Mouse (Mus musculus): Measurements from ENCODE around the gene Fthl17a. TPM values are rescaled to one million over a fixed set of nuclear protein-coding genes. Genes with fewer than 3 reads are reported as not detected.

Gene Fthl17a
- polyA plus RNA-seq (2015; fragmentation: Nextera tagmentation; extraction: Ambion mirVana) = not detected in 2 replicates

GRCm38 (mm10) chrX:85249379-85249778 lies at the start of gene Fthl17a:
Fthl17a (plus strand) TSS chrX:85249679.
- no peaks in the 10 kb centered on the region for H3K27me3 ChIP-seq
- no peak for ATAC-seq (ENCODE audit: low read depth)
- WGBS = 84% methylated on average over 2 of the region's 2 CpGs
- H3K9ac ChIP-seq = no peak within 1 kb of the TSS
- no peak within 1 kb of the TSS for H3K27ac ChIP-seq (replicated peaks)
- H3K4me3 ChIP-seq = no peak within 1 kb of the TSS
- H3K4me2 ChIP-seq = no peak within 1 kb of the TSS
- H3K4me1 ChIP-seq (replicated peaks) = no peaks in the 10 kb centered on the region
- no peaks in the 10 kb centered on the region for H3K36me3 ChIP-seq
- no peaks in the 10 kb centered on the region for H3K9me3 ChIP-seq

- 86% methylated on average over 2 of the region's 2 CpGs for WGBS
- no peaks in the 10 kb centered on the region for H3K4me1 ChIP-seq (replicated peaks)
- ATAC-seq (ENCODE audit: low read depth) = no peak
- no peaks in the 10 kb centered on the region for H3K27me3 ChIP-seq
- H3K9ac ChIP-seq = no peak overlapping the region
- H3K27ac ChIP-seq (replicated peaks) = no peak overlapping the region
- no peak overlapping the region for H3K4me2 ChIP-seq
- H3K4me3 ChIP-seq = no peak overlapping the region
- no peaks in the 10 kb centered on the region for H3K36me3 ChIP-seq
- H3K9me3 ChIP-seq = no peaks in the 10 kb centered on the region
Measured at GRCm38 (mm10) chrX:85207001-85207400, 42.5 kb upstream of the Fthl17a start.

- Histone ChIP-seq H3K27me3 (no peaks in the 10 kb centered on the region), H3K36me3 (no peaks in the 10 kb centered on the region)
Measured at GRCm38 (mm10) chrX:85226883-85227282, 22.6 kb upstream of the Fthl17a start.

GRCm38 (mm10) chrX:85271821-85272220 lies 22.3 kb downstream of the Fthl17a start:
- ATAC-seq (ENCODE audit: low read depth) = no peak
- Histone ChIP-seq H3K4me2 (no peak overlapping the region), H3K9me3 (no peaks in the 10 kb centered on the region), H3K27ac (replicated peaks) (no peak overlapping the region), H3K9ac (no peak overlapping the region), H3K4me1 (replicated peaks) (no peaks in the 10 kb centered on the region), H3K36me3 (no peaks in the 10 kb centered on the region), H3K4me3 (no peak overlapping the region), H3K27me3 (no peaks in the 10 kb centered on the region)
- 70% methylated on average over 8 of the region's 8 CpGs for WGBS

More at GRCm38 (mm10) chrX:85226883-85227282, 22.6 kb upstream of the Fthl17a start:
- H3K27ac ChIP-seq (replicated peaks) = no peak overlapping the region
- H3K4me2 ChIP-seq = no peak overlapping the region
- no peak overlapping the region for H3K4me3 ChIP-seq
- H3K9ac ChIP-seq = no peak overlapping the region
- H3K4me1 ChIP-seq (replicated peaks) = no peaks in the 10 kb centered on the region
- ATAC-seq (ENCODE audit: low read depth) = no peak
- no peaks in the 10 kb centered on the region for H3K9me3 ChIP-seq

GRCm38 (mm10) chrX:85272296-85272695 lies 22.8 kb downstream of the Fthl17a start:
- H3K4me1 ChIP-seq (replicated peaks) = no peaks in the 10 kb centered on the region
- no peaks in the 10 kb centered on the region for H3K27me3 ChIP-seq
- no peak overlapping the region for H3K4me3 ChIP-seq
- no peak for ATAC-seq (ENCODE audit: low read depth)
- H3K9ac ChIP-seq = no peak overlapping the region
- H3K9me3 ChIP-seq = no peaks in the 10 kb centered on the region
- H3K36me3 ChIP-seq = no peaks in the 10 kb centered on the region
- H3K4me2 ChIP-seq = no peak overlapping the region
- no peak overlapping the region for H3K27ac ChIP-seq (replicated peaks)
- WGBS = 63% methylated on average over 6 of the region's 6 CpGs

GRCm38 (mm10) chrX:85289846-85290245 lies 40.4 kb downstream of the Fthl17a start:
- Histone ChIP-seq H3K9ac (no peak overlapping the region), H3K9me3 (no peaks in the 10 kb centered on the region), H3K27ac (replicated peaks) (no peak overlapping the region), H3K27me3 (no peaks in the 10 kb centered on the region), H3K4me2 (no peak overlapping the region), H3K36me3 (no peaks in the 10 kb centered on the region), H3K4me1 (replicated peaks) (no peaks in the 10 kb centered on the region), H3K4me3 (no peak overlapping the region)
- ATAC-seq (ENCODE audit: low read depth) = no peak
- WGBS = 80% methylated on average over 1 of the region's 1 CpGs

GRCm38 (mm10) chrX:85292781-85293180 lies 43.3 kb downstream of the Fthl17a start:
- WGBS = 84% methylated on average over 5 of the region's 5 CpGs
- no peaks in the 10 kb centered on the region for H3K36me3 ChIP-seq
- H3K4me2 ChIP-seq = no peak overlapping the region
- H3K27me3 ChIP-seq = no peaks in the 10 kb centered on the region
- no peak overlapping the region for H3K4me3 ChIP-seq
- H3K9me3 ChIP-seq = no peaks in the 10 kb centered on the region
- no peak overlapping the region for H3K27ac ChIP-seq (replicated peaks)
- no peak overlapping the region for H3K9ac ChIP-seq
- no peaks in the 10 kb centered on the region for H3K4me1 ChIP-seq (replicated peaks)
- no peak for ATAC-seq (ENCODE audit: low read depth)

GRCm38 (mm10) chrX:85294001-85294400 lies 44.5 kb downstream of the Fthl17a start:
- H3K9me3 ChIP-seq = no peaks in the 10 kb centered on the region
- H3K4me3 ChIP-seq = no peak overlapping the region
- H3K4me2 ChIP-seq = no peak overlapping the region
- H3K27ac ChIP-seq (replicated peaks) = no peak overlapping the region
- H3K4me1 ChIP-seq (replicated peaks) = no peaks in the 10 kb centered on the region
- no peaks in the 10 kb centered on the region for H3K36me3 ChIP-seq
- H3K9ac ChIP-seq = no peak overlapping the region
- H3K27me3 ChIP-seq = no peaks in the 10 kb centered on the region
- no peak for ATAC-seq (ENCODE audit: low read depth)
- WGBS = 51% methylated on average over 3 of the region's 3 CpGs

GRCm38 (mm10) chrX:85304674-85305073 lies 55.2 kb downstream of the Fthl17a start:
- Histone ChIP-seq H3K27me3 (no peaks in the 10 kb centered on the region), H3K9me3 (no peaks in the 10 kb centered on the region), H3K36me3 (no peaks in the 10 kb centered on the region), H3K4me3 (no peak overlapping the region), H3K9ac (no peak overlapping the region), H3K4me2 (no peak overlapping the region), H3K4me1 (replicated peaks) (no peaks in the 10 kb centered on the region), H3K27ac (replicated peaks) (no peak overlapping the region)
- no peak for ATAC-seq (ENCODE audit: low read depth)
- WGBS = 97% methylated on average over 4 of the region's 4 CpGs

- Histone ChIP-seq H3K4me2 (no peak overlapping the region), H3K4me3 (no peak overlapping the region), H3K9ac (no peak overlapping the region), H3K36me3 (no peaks in the 10 kb centered on the region), H3K27ac (replicated peaks) (no peak overlapping the region), H3K4me1 (replicated peaks) (no peaks in the 10 kb centered on the region), H3K9me3 (no peaks in the 10 kb centered on the region), H3K27me3 (no peaks in the 10 kb centered on the region)
- WGBS = 81% methylated on average over 4 of the region's 4 CpGs
- ATAC-seq (ENCODE audit: low read depth) = no peak
Measured at GRCm38 (mm10) chrX:85318576-85318975, 69.1 kb downstream of the Fthl17a start.

GRCm38 (mm10) chrX:85319193-85319592 lies 69.7 kb downstream of the Fthl17a start:
- H3K9ac ChIP-seq = no peak overlapping the region
- H3K4me2 ChIP-seq = no peak overlapping the region
- no peaks in the 10 kb centered on the region for H3K9me3 ChIP-seq
- H3K4me1 ChIP-seq (replicated peaks) = no peaks in the 10 kb centered on the region
- 19% methylated on average over 1 of the region's 1 CpGs for WGBS
- no peaks in the 10 kb centered on the region for H3K36me3 ChIP-seq
- H3K27ac ChIP-seq (replicated peaks) = no peak overlapping the region
- no peak overlapping the region for H3K4me3 ChIP-seq
- H3K27me3 ChIP-seq = no peaks in the 10 kb centered on the region
- ATAC-seq (ENCODE audit: low read depth) = no peak

Data from neural tube, embryonic 13.5 days (tissue).